Mouse (Mus musculus): ENCODE measurements at regions not wholly inside any gene's neighbourhood (a gene's known extent, or its start where the extent isn't known, plus 50 kb on each side); places are given as distances from the start of the nearest gene placed in this dataset.

DNA sequence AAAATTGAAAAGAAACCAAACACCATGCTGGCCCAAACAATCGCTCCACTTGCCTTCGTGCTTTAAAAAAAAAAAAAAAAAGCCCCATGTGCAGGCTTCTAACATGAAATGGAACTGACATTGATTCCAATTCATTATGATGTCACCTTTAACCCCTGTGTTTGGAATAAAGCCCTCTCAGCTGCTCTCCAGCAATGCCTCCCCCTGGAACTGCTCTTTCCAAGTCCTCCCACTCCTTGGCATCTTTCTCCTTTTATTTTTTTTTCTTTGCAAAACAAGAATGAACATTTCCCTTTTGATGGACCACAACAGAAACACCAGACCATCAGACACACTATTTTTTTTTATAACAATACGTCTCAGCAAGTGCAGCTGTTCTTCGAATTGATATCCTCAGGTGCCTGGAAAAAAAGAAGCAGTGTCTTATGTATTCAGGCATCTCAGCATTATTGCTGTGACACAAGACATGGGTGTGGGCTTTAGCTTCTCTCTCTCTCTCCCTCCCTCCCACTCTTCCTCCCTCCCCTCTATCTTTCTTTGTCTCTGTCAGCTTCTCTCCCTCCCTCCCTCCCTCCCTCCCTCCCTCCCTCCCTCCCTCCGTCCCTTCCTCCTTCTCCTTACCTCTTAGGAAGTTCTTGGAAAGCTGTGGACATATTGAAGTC, 152.3 kb upstream of the Pitrm1 start:
- intact Hi-C loops (cut with DNase I) = no loop called here

GRCm38 (mm10) chr13:6397648-6398047, 150.3 kb upstream of the Pitrm1 start:
- intact Hi-C loops (cut with DNase I) = no loop called here

- intact Hi-C loops (cut with DNase I) = no loop called here
Observed at GRCm38 (mm10) chr13:6431821-6432220, 116.1 kb upstream of the Pitrm1 start.

DNA sequence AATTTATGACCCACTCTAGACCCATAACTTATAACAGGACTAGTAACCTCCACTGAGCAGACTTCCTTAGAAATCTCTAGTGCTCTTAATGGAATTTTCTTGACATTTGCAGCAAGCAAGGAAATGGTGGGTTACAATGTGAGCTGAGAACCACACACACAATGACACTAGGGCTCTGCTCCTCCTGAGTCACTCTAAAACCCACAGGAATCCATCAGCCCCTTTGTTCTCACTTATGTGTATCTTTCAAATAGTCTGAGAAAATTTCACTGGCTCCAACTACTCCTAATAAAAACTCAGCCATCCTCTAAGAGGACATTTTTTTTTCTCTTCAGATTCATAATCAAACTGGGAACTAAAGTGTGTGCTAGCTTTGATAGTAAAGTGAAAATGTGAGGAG, 101.0 kb upstream of the Pitrm1 start:
- intact Hi-C loops (cut with DNase I) = no loop called here

DNA sequence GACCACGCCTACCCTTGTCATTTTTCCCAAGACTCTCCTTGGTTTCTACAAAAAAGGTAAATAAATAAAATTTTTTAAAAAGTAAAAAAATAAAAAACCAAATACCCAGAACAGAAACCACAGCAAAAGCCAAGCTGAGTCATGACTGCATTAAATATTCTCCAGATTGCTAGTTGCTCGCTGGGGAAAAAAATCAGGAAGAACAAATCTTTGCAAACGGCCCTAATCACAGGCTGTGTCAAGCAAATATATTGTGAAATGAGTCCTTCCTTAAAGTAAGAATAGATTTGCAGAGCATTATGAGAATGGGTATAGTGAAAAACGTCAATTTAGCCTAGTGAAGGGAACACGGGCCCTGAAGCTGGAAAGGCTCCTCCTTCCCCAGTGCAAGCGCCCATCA, 86.6 kb upstream of the Pitrm1 start:
- intact Hi-C loops (cut with DNase I) = no loop called here

DNA sequence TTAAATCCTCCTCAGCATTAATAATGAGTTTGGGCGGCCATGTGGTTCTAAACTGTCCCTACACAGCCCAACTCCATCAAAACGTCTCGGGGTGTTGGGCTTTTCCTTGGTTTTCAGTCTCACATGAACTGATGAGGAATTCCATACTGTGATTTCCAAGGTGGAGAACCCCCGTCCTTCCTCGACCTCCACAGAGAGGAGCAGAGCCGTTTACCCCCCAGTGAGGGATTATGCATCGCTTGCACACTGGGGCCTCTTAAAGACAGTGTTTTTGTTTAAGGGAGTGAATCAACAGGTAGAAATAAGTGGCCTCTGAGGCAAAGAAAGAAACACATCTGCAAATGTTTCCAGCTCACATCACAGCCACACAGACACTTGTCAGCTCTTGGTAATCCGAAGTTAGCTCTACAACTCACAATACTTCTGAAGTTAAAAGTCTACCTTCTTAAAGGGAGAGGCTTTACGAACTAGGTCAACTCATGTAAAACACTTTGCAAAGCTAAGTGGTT, 82.0 kb upstream of the Pitrm1 start:
- intact Hi-C loops (cut with DNase I) = no loop called here

DNA sequence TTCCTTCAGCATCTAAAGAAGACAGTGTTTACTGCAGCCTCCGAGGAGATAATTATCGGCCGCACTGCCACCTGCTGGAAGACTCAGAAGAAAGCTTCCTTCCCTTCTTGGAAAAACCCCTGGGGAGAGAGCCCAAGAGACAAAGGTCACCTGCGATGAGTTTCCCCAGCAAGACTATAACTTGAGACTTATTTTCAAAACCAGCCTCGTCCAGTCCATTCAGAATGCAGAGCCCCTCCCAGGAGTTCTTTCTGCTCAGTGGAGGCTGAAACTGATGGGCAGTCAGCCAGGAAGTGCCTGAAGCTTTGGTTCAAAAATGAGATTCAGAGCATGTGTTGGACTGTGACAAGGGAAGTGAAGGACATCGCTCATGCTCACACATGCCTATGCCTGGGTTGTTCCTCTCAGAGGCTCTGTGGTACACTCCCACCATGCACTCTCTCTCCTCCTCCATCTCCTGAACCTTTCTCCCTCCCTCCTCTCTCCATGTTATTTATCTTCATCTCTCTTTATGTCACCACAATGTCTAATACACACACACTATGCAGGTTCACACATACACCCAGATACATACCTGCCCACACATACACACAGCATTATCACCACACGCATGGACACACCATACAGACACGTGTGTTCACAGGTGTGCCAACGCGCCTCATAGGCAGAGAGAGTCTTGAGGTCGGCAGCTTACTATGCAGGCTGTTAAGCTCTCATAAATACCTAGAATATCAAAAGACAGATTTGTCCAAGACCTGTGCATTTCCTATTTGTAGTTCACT, 78.3 kb upstream of the Pitrm1 start:
- intact Hi-C loops (cut with DNase I) = loop anchor here (2.0 to 10.0 kb wide), 3 partner anchors 1525 to 1803 kb away; no protein-coding TSS in a partner anchor

DNA sequence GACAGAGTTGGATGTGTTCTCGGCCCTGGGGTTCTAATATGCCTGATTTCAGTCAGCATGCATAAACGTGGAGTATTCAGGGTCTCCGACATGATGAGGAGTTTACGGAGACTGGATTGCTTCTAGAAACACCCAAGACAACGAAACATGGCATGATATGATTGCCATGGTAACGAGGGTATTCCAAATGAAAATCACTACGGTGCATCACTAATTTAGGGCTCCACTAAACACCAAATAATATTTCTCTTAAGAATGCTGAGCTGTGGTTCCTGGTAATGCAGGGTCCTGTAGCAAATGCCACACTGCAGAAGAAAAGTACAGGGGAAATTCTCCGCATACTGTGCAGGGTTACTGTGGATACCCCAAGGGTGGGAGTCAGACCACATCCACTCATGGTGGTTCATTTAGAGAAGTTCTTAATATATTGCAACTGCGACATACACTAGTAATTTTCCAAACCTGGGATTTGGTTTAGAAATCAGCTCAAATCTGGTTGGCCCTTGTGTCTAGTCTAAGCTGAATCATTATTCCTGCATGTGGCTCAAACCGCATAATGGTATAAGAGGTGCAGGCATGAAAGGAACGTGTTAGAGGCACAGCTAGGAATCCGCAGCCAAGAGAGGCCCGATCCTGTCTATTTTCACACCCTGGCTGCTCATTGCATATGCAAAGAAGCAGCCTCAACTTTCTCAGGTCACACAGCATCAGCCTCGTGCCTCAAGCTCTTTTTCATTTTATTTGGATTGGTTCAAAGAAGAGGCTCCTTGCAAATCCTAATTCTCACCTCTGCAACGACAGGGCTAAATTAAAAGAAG, 77.5 kb upstream of the Pitrm1 start:
- intact Hi-C loops (cut with DNase I) = loop anchor here (2.0 to 10.0 kb wide), 3 partner anchors 1526 to 1804 kb away; no protein-coding TSS in a partner anchor

GRCm38 (mm10) chr13:6471643-6472042, 76.3 kb upstream of the Pitrm1 start:
- intact Hi-C loops (cut with DNase I) = loop anchor here (2.0 to 10.0 kb wide), 3 partner anchors 1527 to 1805 kb away; no protein-coding TSS in a partner anchor

DNA sequence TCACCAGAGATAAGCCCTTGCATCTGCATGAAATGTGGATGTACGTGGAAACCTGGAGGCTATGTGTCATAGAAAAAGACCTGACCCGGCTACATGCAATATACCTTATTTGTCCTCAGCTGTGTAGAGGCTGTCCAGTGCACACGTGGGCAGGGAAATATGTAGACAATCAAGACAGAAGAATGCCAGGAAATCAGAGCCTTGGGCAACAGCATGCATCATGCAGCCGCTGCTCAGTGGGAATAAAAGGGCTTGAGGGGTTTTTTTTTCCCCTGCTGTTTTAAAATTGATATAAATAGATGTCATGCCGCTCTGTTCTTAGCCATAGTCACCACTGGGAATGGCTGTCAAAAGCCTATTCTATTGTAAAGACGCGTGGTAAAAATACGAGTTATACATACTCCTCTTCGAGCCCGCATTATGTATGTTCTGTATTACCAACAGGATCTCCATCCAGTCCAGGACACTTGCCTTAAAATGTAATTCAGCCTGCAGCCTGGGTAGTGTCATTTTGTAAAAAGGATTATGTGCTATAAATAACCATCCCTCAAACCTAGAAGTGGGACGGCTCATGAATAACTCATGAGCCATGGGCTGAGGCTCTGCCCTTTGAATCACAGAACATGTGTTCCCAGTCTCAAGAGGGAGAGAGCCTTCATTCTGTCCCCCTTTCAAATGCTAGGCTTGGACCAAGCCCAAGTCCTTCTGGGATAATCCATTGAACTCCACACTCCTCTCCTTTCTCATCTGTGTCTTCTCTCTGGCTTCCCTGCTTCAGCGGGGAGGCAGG, 74.4 kb upstream of the Pitrm1 start:
- intact Hi-C loops (cut with DNase I) = loop anchor here (5.0 to 10.0 kb wide), 2 partner anchors 1529 to 1696 kb away; no protein-coding TSS in a partner anchor

- intact Hi-C loops (cut with DNase I) = loop anchor here (10.0 kb wide), 1 partner anchor 1535 kb away; no protein-coding TSS in a partner anchor
Observed at GRCm38 (mm10) chr13:6479667-6480066, 68.3 kb upstream of the Pitrm1 start.

DNA sequence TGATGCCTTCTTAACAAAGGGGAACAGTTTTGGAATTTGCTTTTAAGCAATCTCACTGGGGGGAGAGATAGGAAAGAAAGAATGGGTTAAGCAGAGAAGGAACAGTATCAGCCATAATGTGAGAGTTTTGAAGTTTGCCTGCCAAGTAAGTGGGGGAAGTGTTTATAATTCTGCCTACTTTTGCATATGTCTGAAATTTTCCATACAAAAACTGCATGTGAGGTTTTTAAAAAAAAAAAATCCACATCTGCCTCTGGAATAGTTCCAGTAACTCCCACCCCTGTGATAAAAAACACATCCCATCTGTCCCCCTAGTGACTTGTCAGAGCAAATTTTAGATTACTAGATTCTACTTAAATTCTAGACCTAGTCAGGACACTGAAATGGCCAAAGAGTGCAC, 63.5 kb upstream of the Pitrm1 start:
- intact Hi-C loops (cut with DNase I) = no loop called here

DNA sequence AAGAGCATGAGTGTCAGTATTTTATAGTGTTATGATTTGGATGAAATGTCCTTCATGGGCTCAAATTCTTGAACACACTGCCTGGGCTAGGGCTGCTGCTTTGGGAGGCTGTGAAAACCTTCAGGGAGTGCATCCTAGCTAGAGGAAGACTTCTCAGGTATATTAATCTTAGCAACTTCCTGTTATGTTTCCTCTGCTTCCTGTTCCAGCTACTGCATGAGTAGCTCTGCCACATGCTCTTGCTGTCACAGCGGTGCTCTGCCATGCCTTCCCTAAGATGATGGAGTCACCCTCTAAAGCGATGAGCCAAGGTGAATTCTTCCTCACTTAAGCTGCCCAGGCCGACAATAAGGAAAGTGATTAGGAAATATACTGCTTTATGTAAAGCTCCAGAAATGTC, 60.1 kb upstream of the Pitrm1 start:
- intact Hi-C loops (cut with DNase I) = no loop called here

DNA sequence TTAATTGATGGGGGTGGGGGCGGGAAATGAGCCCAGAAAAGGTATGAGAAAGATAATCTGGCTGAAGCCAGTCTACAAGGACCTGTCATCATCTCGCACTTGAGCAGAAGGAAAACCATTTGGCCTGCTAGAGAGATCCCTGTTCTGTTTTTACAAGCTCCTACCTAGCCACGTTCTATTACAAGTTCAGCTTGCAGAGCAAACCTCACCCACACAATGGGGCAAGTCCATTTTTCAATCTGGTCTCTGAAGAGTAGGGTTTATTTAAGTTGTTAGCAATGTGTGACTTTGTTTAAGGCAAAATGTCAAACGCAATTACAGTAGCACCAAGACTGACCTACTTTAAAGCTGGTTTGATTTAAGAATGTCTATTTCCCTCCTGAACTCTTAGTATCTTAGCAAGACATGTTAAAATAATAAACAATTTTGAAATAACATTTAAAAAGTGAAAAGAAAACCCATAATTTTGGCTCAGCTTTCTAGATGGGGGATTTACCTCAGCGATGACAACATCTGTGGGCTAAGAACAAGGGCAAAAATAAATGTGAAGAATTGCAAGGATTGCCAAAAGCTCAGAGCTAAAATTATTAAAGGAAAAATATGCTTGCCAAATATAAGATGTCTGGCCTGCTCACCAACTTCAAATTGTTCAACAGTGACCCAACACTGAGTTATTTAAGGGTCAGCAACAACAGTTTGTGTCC, 54.9 kb upstream of the Pitrm1 start:
- intact Hi-C loops (cut with DNase I) = no loop called here

Small RNA genes in the stretch of these regions (microRNA-seq; reads per million reads assigned to microRNA genes)
- gene Gm26259 = 0 reads per million in 2 experiments
